Mouse (Mus musculus): ENCODE measurements at regions not wholly inside any gene's neighbourhood (a gene's known extent, or its start where the extent isn't known, plus 50 kb on each side); places are given as distances from the start of the nearest gene placed in this dataset.
"Not testable (repeated sequence)": the region's sequence is repeated elsewhere in the genome, so short reads cannot be mapped to it uniquely, and the experiment has no call there.

- Histone ChIP-seq H3K4me2 (no peak overlapping the region), H3K27me3 (replicated peaks) (no peaks in the 10 kb centered on the region), H3K4me3 (replicated peaks) (no peak overlapping the region), H3K9ac (no peak overlapping the region), H3K27ac (no peak overlapping the region), H3K4me1 (no peaks in the 10 kb centered on the region), H3K36me3 (no peaks in the 10 kb centered on the region), H3K9me3 (no peaks in the 10 kb centered on the region)
- no peak for ATAC-seq (ENCODE audit: insufficient read depth, low FRiP score, low read depth)
- WGBS: 46% methylated on average over 2 of the region's 2 CpGs
Measured at GRCm38 (mm10) chr5:91790412-91790811, 172.5 kb downstream of the Rchy1 start.

- Histone ChIP-seq H3K4me2 (no peak overlapping the region), H3K9ac (no peak overlapping the region), H3K4me3 (replicated peaks) (no peak overlapping the region), H3K27me3 (replicated peaks) (no peaks in the 10 kb centered on the region), H3K36me3 (no peaks in the 10 kb centered on the region), H3K4me1 (no peaks in the 10 kb centered on the region), H3K9me3 (no peaks in the 10 kb centered on the region), H3K27ac (no peak overlapping the region)
- ATAC-seq (ENCODE audit: insufficient read depth, low FRiP score, low read depth): no peak
- WGBS: 89% methylated on average over 8 of the region's 8 CpGs
Measured at GRCm38 (mm10) chr5:91783966-91784365, 178.9 kb downstream of the Rchy1 start.

GRCm38 (mm10) chr5:91776971-91777370 lies 185.9 kb downstream of the Rchy1 start:
- no peak overlapping the region for H3K4me2 ChIP-seq
- H3K4me3 ChIP-seq (replicated peaks): no peak overlapping the region
- no peak overlapping the region for H3K9ac ChIP-seq
- ATAC-seq (ENCODE audit: insufficient read depth, low FRiP score, low read depth): no peak
- no peaks in the 10 kb centered on the region for H3K27me3 ChIP-seq (replicated peaks)
- no peaks in the 10 kb centered on the region for H3K9me3 ChIP-seq
- no peaks in the 10 kb centered on the region for H3K36me3 ChIP-seq
- H3K27ac ChIP-seq: no peak overlapping the region
- no peaks in the 10 kb centered on the region for H3K4me1 ChIP-seq

GRCm38 (mm10) chr5:91774065-91774464 lies 188.8 kb downstream of the Rchy1 start:
- no peaks in the 10 kb centered on the region for H3K27me3 ChIP-seq (replicated peaks)
- H3K4me2 ChIP-seq: no peak overlapping the region
- H3K36me3 ChIP-seq: no peaks in the 10 kb centered on the region
- no peaks in the 10 kb centered on the region for H3K9me3 ChIP-seq
- H3K4me3 ChIP-seq (replicated peaks): no peak overlapping the region
- WGBS: 86% methylated on average over 3 of the region's 3 CpGs
- H3K27ac ChIP-seq: no peak overlapping the region
- H3K9ac ChIP-seq: no peak overlapping the region
- no peak for ATAC-seq (ENCODE audit: insufficient read depth, low FRiP score, low read depth)
- no peaks in the 10 kb centered on the region for H3K4me1 ChIP-seq

- no peaks in the 10 kb centered on the region for H3K36me3 ChIP-seq
- H3K9ac ChIP-seq: no peak overlapping the region
- H3K4me3 ChIP-seq (replicated peaks): no peak overlapping the region
- H3K27me3 ChIP-seq (replicated peaks): no peaks in the 10 kb centered on the region
- ATAC-seq (ENCODE audit: insufficient read depth, low FRiP score, low read depth): no peak
- H3K9me3 ChIP-seq: no peaks in the 10 kb centered on the region
- no peaks in the 10 kb centered on the region for H3K4me1 ChIP-seq
- 69% methylated on average over 7 of the region's 7 CpGs for WGBS
- no peak overlapping the region for H3K27ac ChIP-seq
- H3K4me2 ChIP-seq: no peak overlapping the region
Measured at GRCm38 (mm10) chr5:91767886-91768285, 195.0 kb downstream of the Rchy1 start.

- WGBS: 66% methylated on average over 10 of the region's 10 CpGs
- H3K4me3 ChIP-seq (replicated peaks): no peak overlapping the region
- H3K9ac ChIP-seq: no peak overlapping the region
- no peak overlapping the region for H3K27ac ChIP-seq
- no peaks in the 10 kb centered on the region for H3K9me3 ChIP-seq
- H3K4me2 ChIP-seq: no peak overlapping the region
- H3K4me1 ChIP-seq: no peaks in the 10 kb centered on the region
- no peaks in the 10 kb centered on the region for H3K36me3 ChIP-seq
- no peak for ATAC-seq (ENCODE audit: insufficient read depth, low FRiP score, low read depth)
- H3K27me3 ChIP-seq (replicated peaks): no peaks in the 10 kb centered on the region
Measured at GRCm38 (mm10) chr5:91767060-91767459, 195.8 kb downstream of the Rchy1 start.

DNA sequence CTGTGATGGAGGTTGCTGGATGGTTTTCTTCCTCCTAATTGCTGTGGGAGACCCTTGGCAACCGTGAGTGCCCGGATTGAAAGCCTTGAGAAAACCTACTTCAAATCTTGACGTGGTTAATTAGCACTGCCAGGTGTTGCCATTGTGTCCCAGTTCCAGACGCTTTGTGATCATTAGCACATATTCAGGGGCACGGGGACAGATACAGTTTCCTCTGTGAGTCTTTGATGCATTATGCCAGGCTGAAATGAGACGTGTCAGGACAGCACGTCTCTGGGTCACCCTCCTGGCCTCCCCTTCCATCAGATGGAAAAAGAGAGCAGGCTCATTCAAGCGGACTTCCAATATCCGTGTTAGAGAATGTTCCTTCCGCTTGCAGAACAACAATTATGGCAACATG lies 198.2 kb downstream of the Rchy1 start:
- H3K36me3 ChIP-seq: no peaks in the 10 kb centered on the region
- WGBS: 68% methylated on average over 10 of the region's 10 CpGs
- H3K4me1 ChIP-seq: no peaks in the 10 kb centered on the region
- no peaks in the 10 kb centered on the region for H3K9me3 ChIP-seq
- H3K9ac ChIP-seq: no peak overlapping the region
- H3K4me3 ChIP-seq (replicated peaks): no peak overlapping the region
- no peak overlapping the region for H3K4me2 ChIP-seq
- no peak overlapping the region for H3K27ac ChIP-seq
- H3K27me3 ChIP-seq (replicated peaks): no peaks in the 10 kb centered on the region
- ATAC-seq (ENCODE audit: insufficient read depth, low FRiP score, low read depth): no peak

GRCm38 (mm10) chr5:91762589-91762988 lies 200.3 kb downstream of the Rchy1 start:
- H3K9me3 ChIP-seq: no peaks in the 10 kb centered on the region
- H3K4me1 ChIP-seq: no peaks in the 10 kb centered on the region
- no peak overlapping the region for H3K9ac ChIP-seq
- WGBS: 38% methylated on average over 6 of the region's 6 CpGs
- no peak overlapping the region for H3K4me3 ChIP-seq (replicated peaks)
- no peaks in the 10 kb centered on the region for H3K27me3 ChIP-seq (replicated peaks)
- no peak overlapping the region for H3K4me2 ChIP-seq
- no peak overlapping the region for H3K27ac ChIP-seq
- no peak for ATAC-seq (ENCODE audit: insufficient read depth, low FRiP score, low read depth)
- H3K36me3 ChIP-seq: no peaks in the 10 kb centered on the region

- WGBS: 49% methylated on average over 10 of the region's 10 CpGs
- H3K4me3 ChIP-seq (replicated peaks): no peak overlapping the region
- no peak for ATAC-seq (ENCODE audit: insufficient read depth, low FRiP score, low read depth)
Measured at GRCm38 (mm10) chr5:91755958-91756357, 206.9 kb downstream of the Rchy1 start.

GRCm38 (mm10) chr5:91752846-91753245 lies 210.0 kb downstream of the Rchy1 start:
- not testable (repeated sequence) for H3K27ac ChIP-seq; H3K9ac ChIP-seq; ATAC-seq (ENCODE audit: insufficient read depth, low FRiP score, low read depth); H3K9me3 ChIP-seq; H3K36me3 ChIP-seq; H3K4me2 ChIP-seq; H3K4me1 ChIP-seq; H3K4me3 ChIP-seq (replicated peaks); H3K27me3 ChIP-seq (replicated peaks)
- 91% methylated on average over 17 of the region's 17 CpGs for WGBS

More at GRCm38 (mm10) chr5:91755958-91756357, 206.9 kb downstream of the Rchy1 start:
- Histone ChIP-seq H3K4me1 (0 out of 2 replicates have a peak, but pooled peaks cover 6% of the 10 kb centered on the region), H3K9ac (no peak overlapping the region), H3K4me2 (no peak overlapping the region), H3K27ac (no peak overlapping the region), H3K27me3 (replicated peaks) (no peaks in the 10 kb centered on the region), H3K36me3 (no peaks in the 10 kb centered on the region), H3K9me3 (no peaks in the 10 kb centered on the region)

GRCm38 (mm10) chr5:91751168-91751567 lies 211.7 kb downstream of the Rchy1 start:
- 36% methylated on average over 6 of the region's 6 CpGs for whole genome bisulfite sequencing
- Histone ChIP-seq H3K4me3 (replicated peaks) (no peak overlapping the region), H3K36me3 (no peaks in the 10 kb centered on the region), H3K9ac (no peak overlapping the region), H3K27ac (no peak overlapping the region), H3K4me2 (no peak overlapping the region), H3K9me3 (no peaks in the 10 kb centered on the region), H3K4me1 (0 out of 2 replicates have a peak, but pooled peaks cover 6% of the 10 kb centered on the region), H3K27me3 (replicated peaks) (no peaks in the 10 kb centered on the region)
- no peak for ATAC-seq (ENCODE audit: insufficient read depth, low FRiP score, low read depth)

GRCm38 (mm10) chr5:91746077-91746476 lies 216.8 kb downstream of the Rchy1 start:
- WGBS: 55% methylated on average over 5 of the region's 5 CpGs
- Histone ChIP-seq H3K9ac (no peak overlapping the region), H3K4me1 (no peaks in the 10 kb centered on the region), H3K27me3 (replicated peaks) (no peaks in the 10 kb centered on the region), H3K4me2 (no peak overlapping the region), H3K36me3 (no peaks in the 10 kb centered on the region), H3K27ac (no peak overlapping the region), H3K4me3 (replicated peaks) (no peak overlapping the region), H3K9me3 (no peaks in the 10 kb centered on the region)
- no peak for ATAC-seq (ENCODE audit: insufficient read depth, low FRiP score, low read depth)

DNA sequence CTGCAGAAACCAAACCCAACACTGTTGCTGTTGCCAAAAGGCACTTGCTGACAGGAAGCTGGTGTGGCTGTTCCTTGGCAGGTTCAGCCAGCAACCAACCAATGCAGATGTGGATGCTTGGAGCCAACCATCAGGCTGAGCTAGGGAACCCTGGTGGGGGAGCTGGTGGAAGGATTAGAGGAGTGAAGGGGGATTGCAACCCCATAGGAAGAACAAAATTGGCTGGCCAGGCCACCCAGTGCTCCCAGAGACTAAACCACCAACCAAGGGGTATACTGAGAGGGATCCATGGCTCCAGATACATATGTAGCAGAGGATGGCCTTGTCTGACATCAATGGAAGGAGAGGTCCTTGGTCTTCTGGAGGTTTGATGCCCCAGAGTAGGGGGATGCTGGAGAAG lies 218.5 kb downstream of the Rchy1 start:
- Histone ChIP-seq H3K27me3 (replicated peaks) (no peaks in the 10 kb centered on the region), H3K9me3 (no peaks in the 10 kb centered on the region), H3K4me2 (no peak overlapping the region), H3K4me3 (replicated peaks) (no peak overlapping the region), H3K4me1 (0 out of 2 replicates have a peak, but pooled peaks cover 11% of the 10 kb centered on the region), H3K36me3 (no peaks in the 10 kb centered on the region), H3K27ac (no peak overlapping the region), H3K9ac (no peak overlapping the region)
- ATAC-seq (ENCODE audit: insufficient read depth, low FRiP score, low read depth): no peak

Measured in stomach, embryonic 15.5 days (tissue).